Comparison of ENCODE assay signal across 26 mouse cellular contexts in genomic region chr7:80923165-80923564, GRCm38 (mm10). TPM values are rescaled to one million over a fixed set of nuclear protein-coding genes. Genes with fewer than 3 reads are reported as not detected.
A peak's percentile ranks its signal among the peaks of the same experiment; 100 is the strongest.
DNase-seq lines count a peak whose midpoint lies in the region; ATAC-seq and TF ChIP-seq lines count a peak whose summit lies in the region.
"Had no signal": no experiment of that assay in that cellular context is flagged by ENCODE, and none has a peak within 500 bp of the region (broad histone marks: within the 10 kb centered on the region; RNA-seq: fewer than 3 reads in every experiment).

No protein-coding gene starts in this region.

- H3K4me2 ChIP-seq in heart, embryonic 13.5 days, result no peak overlapping the region
- H3K4me2 ChIP-seq in heart, postnatal 0 days (ENCODE audit: low read depth, low read length), result no peak overlapping the region
- H3K4me2 ChIP-seq in heart, embryonic 12.5 days, result no peak overlapping the region
- no peak overlapping the region for H3K4me2 ChIP-seq in midbrain, embryonic 11.5 days
- H3K4me2 ChIP-seq in midbrain, embryonic 13.5 days (replicated peaks), result no peak overlapping the region
- H3K4me2 ChIP-seq: forebrain, embryonic 13.5 days; hindbrain, embryonic 13.5 days; intestine, embryonic 15.5 days had no signal

- TF ChIP-seq EP300 in heart, adult 2 months (IDR thresholded peaks at IDR 0.05; ENCODE audit: insufficient read depth, low read depth, low read length), result no peak
- TF ChIP-seq EP300 in heart, postnatal 0 days (IDR thresholded peaks at IDR 0.05; ENCODE audit: low read depth), result no peak

- no peak overlapping the region for H3K9ac ChIP-seq in heart, embryonic 13.5 days
- H3K9ac ChIP-seq in heart, adult 2 months (ENCODE audit: low read depth, low read length), result no peak overlapping the region
- H3K9ac ChIP-seq in heart, postnatal 0 days (replicated peaks; ENCODE audit: low read depth, low read length), result no peak overlapping the region
- H3K9ac ChIP-seq in heart, embryonic 12.5 days, result no peak overlapping the region
- no peak overlapping the region for H3K9ac ChIP-seq in midbrain, embryonic 11.5 days (ENCODE audit: low read length)
- H3K9ac ChIP-seq in midbrain, embryonic 13.5 days (replicated peaks), result no peak overlapping the region
- H3K9ac ChIP-seq: forebrain, embryonic 13.5 days; hindbrain, embryonic 13.5 days; intestine, embryonic 15.5 days had no signal

- H3K36me3 ChIP-seq in heart, embryonic 13.5 days, result peaks cover 80% of the 10 kb centered on the region
- no peaks in the 10 kb centered on the region for H3K36me3 ChIP-seq in heart, adult 2 months (ENCODE audit: control insufficient read depth, insufficient read depth, low read length)
- peaks cover 60% of the 10 kb centered on the region for H3K36me3 ChIP-seq in heart, postnatal 0 days (replicated peaks; ENCODE audit: control insufficient read depth, insufficient read depth, low read length)
- peaks cover 48% of the 10 kb centered on the region for H3K36me3 ChIP-seq in heart, embryonic 12.5 days
- H3K36me3 ChIP-seq in midbrain, embryonic 11.5 days (ENCODE audit: control insufficient read depth, insufficient read depth, low read length), result peaks cover 19% of the 10 kb centered on the region
- peaks cover 75% of the 10 kb centered on the region for H3K36me3 ChIP-seq in midbrain, embryonic 13.5 days

- TF ChIP-seq POLR2A in heart, adult 2 months (IDR thresholded peaks at IDR 0.05; ENCODE audit: insufficient read depth, low read depth, low read length), result no peak

- peaks cover 16% of the 10 kb centered on the region for H3K27me3 ChIP-seq in heart, embryonic 13.5 days (replicated peaks)
- H3K27me3 ChIP-seq in heart, adult 2 months (ENCODE audit: control insufficient read depth, insufficient read depth, low read length), result no peaks in the 10 kb centered on the region
- H3K27me3 ChIP-seq in heart, postnatal 0 days (ENCODE audit: control insufficient read depth, insufficient read depth, low read length), result no peaks in the 10 kb centered on the region
- H3K27me3 ChIP-seq in heart, embryonic 12.5 days (replicated peaks), result peaks cover 8% of the 10 kb centered on the region; the same call in 1 of the 2 replicates
- H3K27me3 ChIP-seq in midbrain, embryonic 11.5 days (ENCODE audit: control insufficient read depth, insufficient read depth, low read length), result no peaks in the 10 kb centered on the region
- no peaks in the 10 kb centered on the region for H3K27me3 ChIP-seq in midbrain, embryonic 13.5 days
- H3K27me3 ChIP-seq: CH12.LX; forebrain, embryonic 13.5 days; hindbrain, embryonic 13.5 days; intestine, embryonic 15.5 days; Patski had no signal

- no peak for DNase-seq in heart, adult 2 months
- DNase-seq in heart, postnatal 0 days (ENCODE audit: low spot score), result peak; percentile 63
- DNase-seq in midbrain, embryonic 11.5 days (ENCODE audit: low spot score, missing footprints), result peak; percentile 51
- DNase-seq: adrenal gland, postnatal 10 days; adrenal gland, postnatal 36 days; B cell, adult 2 months; cerebellum, adult 18-20 months; cerebellum, adult 9-10 months; cerebellum, postnatal 14 days; gastrocnemius, adult 2 months; gastrocnemius, postnatal 14 days; kidney, adult 11 months; kidney, adult 9 months had no signal

- H3K79me2 ChIP-seq in heart, adult 2 months (replicated peaks; ENCODE audit: control insufficient read depth, insufficient read depth, low read length), result no peaks in the 10 kb centered on the region

- H3K27ac ChIP-seq in heart, embryonic 13.5 days (replicated peaks), result no peak overlapping the region
- H3K27ac ChIP-seq in heart, adult 2 months, result no peak overlapping the region
- no peak overlapping the region for H3K27ac ChIP-seq in heart, postnatal 0 days (ENCODE audit: low read depth)
- no peak overlapping the region for H3K27ac ChIP-seq in heart, embryonic 12.5 days (ENCODE audit: poor library complexity, severe bottlenecking)
- H3K27ac ChIP-seq in midbrain, embryonic 11.5 days (ENCODE audit: low read depth, low read length), result no peak overlapping the region
- no peak overlapping the region for H3K27ac ChIP-seq in midbrain, embryonic 13.5 days
- H3K27ac ChIP-seq: forebrain, embryonic 10.5 days; forebrain, embryonic 13.5 days; gastrocnemius, adult 2 months; hindbrain, embryonic 10.5 days; hindbrain, embryonic 13.5 days; intestine, embryonic 15.5 days had no signal

- TF ChIP-seq CTCF in heart, adult 2 months (IDR thresholded peaks at IDR 0.05), result no peak
- no peak for TF ChIP-seq CTCF in heart, postnatal 0 days (IDR thresholded peaks at IDR 0.05; ENCODE audit: low read depth)

- H3K9me3 ChIP-seq in heart, embryonic 13.5 days, result no peaks in the 10 kb centered on the region
- no peaks in the 10 kb centered on the region for H3K9me3 ChIP-seq in heart, postnatal 0 days (replicated peaks; ENCODE audit: control insufficient read depth, low read length)
- no peaks in the 10 kb centered on the region for H3K9me3 ChIP-seq in heart, embryonic 12.5 days (replicated peaks)
- H3K9me3 ChIP-seq in midbrain, embryonic 11.5 days (ENCODE audit: control insufficient read depth, low read length), result no peaks in the 10 kb centered on the region
- no peaks in the 10 kb centered on the region for H3K9me3 ChIP-seq in midbrain, embryonic 13.5 days
- H3K9me3 ChIP-seq: forebrain, embryonic 10.5 days; forebrain, embryonic 13.5 days; G1E; hindbrain, embryonic 10.5 days; hindbrain, embryonic 13.5 days; intestine, embryonic 15.5 days had no signal

- peak; percentile 74; the same call in 1 of the 2 replicates for ATAC-seq in heart, embryonic 13.5 days (ENCODE audit: extremely low read depth, insufficient number of reproducible peaks, low FRiP score, low TSS enrichment)
- peak; percentile 95 for ATAC-seq in heart, postnatal 0 days (ENCODE audit: insufficient read depth, low read depth)
- no peak for ATAC-seq in heart, embryonic 12.5 days (ENCODE audit: insufficient number of reproducible peaks, low FRiP score)
- no peak for ATAC-seq in midbrain, embryonic 11.5 days (ENCODE audit: low FRiP score)
- no peak for ATAC-seq in midbrain, embryonic 13.5 days
- ATAC-seq: forebrain, embryonic 13.5 days; forebrain, embryonic 16.5 days; hindbrain, embryonic 16.5 days; intestine, embryonic 15.5 days; Patski had no signal

- intact Hi-C loops in heart, adult 2 months (cut with DNase I), result no loop called here

- 41% methylated on average over 2 of the region's 2 CpGs for WGBS in heart, embryonic 13.5 days
- 62% methylated on average over 2 of the region's 2 CpGs for WGBS in heart, adult 2 months
- 44% methylated on average over 2 of the region's 2 CpGs for WGBS in heart, postnatal 0 days
- 49% methylated on average over 2 of the region's 2 CpGs for WGBS in heart, embryonic 12.5 days
- 96% methylated on average over 2 of the region's 2 CpGs for WGBS in midbrain, embryonic 11.5 days
- WGBS in midbrain, embryonic 13.5 days, result 90% methylated on average over 2 of the region's 2 CpGs

- H3K4me1 ChIP-seq in heart, embryonic 13.5 days, result peaks cover 3% of the 10 kb centered on the region
- no peaks in the 10 kb centered on the region for H3K4me1 ChIP-seq in heart, adult 2 months (ENCODE audit: control insufficient read depth, insufficient read depth, low read length)
- H3K4me1 ChIP-seq in heart, postnatal 0 days (ENCODE audit: control insufficient read depth, insufficient read depth), result no peaks in the 10 kb centered on the region
- H3K4me1 ChIP-seq in heart, embryonic 12.5 days (replicated peaks), result 0 out of 2 replicates have a peak, but pooled peaks cover 4% of the 10 kb centered on the region
- no peaks in the 10 kb centered on the region for H3K4me1 ChIP-seq in midbrain, embryonic 11.5 days (ENCODE audit: control insufficient read depth, insufficient read depth, low read length)
- no peaks in the 10 kb centered on the region for H3K4me1 ChIP-seq in midbrain, embryonic 13.5 days (replicated peaks)
- H3K4me1 ChIP-seq: forebrain, embryonic 10.5 days; forebrain, embryonic 13.5 days; hindbrain, embryonic 10.5 days; hindbrain, embryonic 13.5 days; intestine, embryonic 15.5 days had no signal

- H3K4me3 ChIP-seq in heart, embryonic 13.5 days, result no peak overlapping the region
- H3K4me3 ChIP-seq in heart, adult 2 months, result no peak overlapping the region
- no peak overlapping the region for H3K4me3 ChIP-seq in heart, postnatal 0 days (ENCODE audit: low read depth, low read length)
- H3K4me3 ChIP-seq in heart, embryonic 12.5 days, result no peak overlapping the region
- H3K4me3 ChIP-seq in midbrain, embryonic 11.5 days (ENCODE audit: low read depth, low read length), result no peak overlapping the region
- H3K4me3 ChIP-seq in midbrain, embryonic 13.5 days (replicated peaks), result no peak overlapping the region
- H3K4me3 ChIP-seq: forebrain, embryonic 10.5 days; forebrain, embryonic 13.5 days; gastrocnemius, adult 2 months; hindbrain, embryonic 10.5 days; hindbrain, embryonic 13.5 days; intestine, embryonic 15.5 days had no signal

RNA-seq across cellular contexts. Expression of gene Nmb, which starts 18.3 kb away (rescaled TPM):
- 3.0 and 3.2 TPM in 2 replicates for polyA plus RNA-seq in heart, embryonic 13.5 days (2015; fragmentation: Nextera tagmentation; extraction: Ambion mirVana)
- 1 to 10 TPM; 7.5 to 9.8 TPM for total RNA-seq in heart, adult 2 months (2021)
- 4.2 and 4.9 TPM in 2 replicates for polyA plus RNA-seq in heart, adult 2 months (2012; rRNA removed)
- total RNA-seq in heart, postnatal 0 days (2014; rRNA removed; ENCODE audit: low replicate concordance), result 5.5 and 17.6 TPM in 2 replicates
- polyA plus RNA-seq in heart, postnatal 0 days (2015; fragmentation: Nextera tagmentation; extraction: Ambion mirVana), result 4.2 and 4.4 TPM in 2 replicates
- polyA plus RNA-seq in heart, embryonic 12.5 days (2016; fragmentation: Nextera tagmentation; extraction: Ambion mirVana), result 3.6 and 3.7 TPM in 2 replicates
- polyA plus RNA-seq in midbrain, embryonic 11.5 days (2014; fragmentation: Nextera tagmentation; extraction: Ambion mirVana), result 6.9 and 7.9 TPM in 2 replicates
- polyA plus RNA-seq in midbrain, embryonic 13.5 days (2015; fragmentation: Nextera tagmentation; extraction: Ambion mirVana), result 6.3 and 6.6 TPM in 2 replicates

RNA-seq across cellular contexts. Expression of gene Wdr73, which starts 22.1 kb away (rescaled TPM):
- 15.6 and 18.9 TPM in 2 replicates for polyA plus RNA-seq in heart, embryonic 13.5 days (2015; fragmentation: Nextera tagmentation; extraction: Ambion mirVana)
- total RNA-seq in heart, adult 2 months (2021), result 1 to 10 TPM; 4.3 to 7.2 TPM
- polyA plus RNA-seq in heart, adult 2 months (2012; rRNA removed), result 7.7 and 10.7 TPM in 2 replicates
- 22.4 and 23.2 TPM in 2 replicates for total RNA-seq in heart, postnatal 0 days (2014; rRNA removed; ENCODE audit: low replicate concordance)
- 11.4 and 12.4 TPM in 2 replicates for polyA plus RNA-seq in heart, postnatal 0 days (2015; fragmentation: Nextera tagmentation; extraction: Ambion mirVana)
- 18.8 and 19.9 TPM in 2 replicates for polyA plus RNA-seq in heart, embryonic 12.5 days (2016; fragmentation: Nextera tagmentation; extraction: Ambion mirVana)
- polyA plus RNA-seq in midbrain, embryonic 11.5 days (2014; fragmentation: Nextera tagmentation; extraction: Ambion mirVana), result 36.1 and 41.2 TPM in 2 replicates
- polyA plus RNA-seq in midbrain, embryonic 13.5 days (2015; fragmentation: Nextera tagmentation; extraction: Ambion mirVana), result 41.2 and 44.3 TPM in 2 replicates

RNA-seq across cellular contexts. Expression of gene Sec11a, which starts 24.4 kb away (rescaled TPM):
- polyA plus RNA-seq in heart, embryonic 13.5 days (2015; fragmentation: Nextera tagmentation; extraction: Ambion mirVana), result 132 and 155 TPM in 2 replicates
- 10 to 100 TPM; 41.6 to 43.4 TPM for total RNA-seq in heart, adult 2 months (2021)
- polyA plus RNA-seq in heart, adult 2 months (2012; rRNA removed), result 37.3 and 64.8 TPM in 2 replicates
- total RNA-seq in heart, postnatal 0 days (2014; rRNA removed; ENCODE audit: low replicate concordance), result 79.2 and 118 TPM in 2 replicates
- 104 and 110 TPM in 2 replicates for polyA plus RNA-seq in heart, postnatal 0 days (2015; fragmentation: Nextera tagmentation; extraction: Ambion mirVana)
- 145 and 152 TPM in 2 replicates for polyA plus RNA-seq in heart, embryonic 12.5 days (2016; fragmentation: Nextera tagmentation; extraction: Ambion mirVana)
- polyA plus RNA-seq in midbrain, embryonic 11.5 days (2014; fragmentation: Nextera tagmentation; extraction: Ambion mirVana), result 204 TPM in 2 replicates
- polyA plus RNA-seq in midbrain, embryonic 13.5 days (2015; fragmentation: Nextera tagmentation; extraction: Ambion mirVana), result 162 and 181 TPM in 2 replicates

Comparison
In these comparisons a context has a peak if more than half of its experiments do, and no peak if none do; other contexts are left out.
1. ATAC-seq: peak in heart, embryonic 13.5 days (single experiment) and heart, postnatal 0 days (single experiment); none in heart, embryonic 12.5 days (single experiment), midbrain, embryonic 11.5 days (single experiment) and midbrain, embryonic 13.5 days (single experiment).
2. DNase-seq: peak in heart, postnatal 0 days (single experiment) and midbrain, embryonic 11.5 days (single experiment); none in heart, adult 2 months (0 of 2).